Mouse (Mus musculus): Measurements from ENCODE around the gene Micu2. TPM values are rescaled to one million over a fixed set of nuclear protein-coding genes. Genes with fewer than 3 reads are reported as not detected.

Gene Micu2
- 93.1 and 94.9 TPM in 2 replicates for polyA plus RNA-seq (2015; fragmentation: Nextera tagmentation; extraction: Ambion mirVana)

DNA sequence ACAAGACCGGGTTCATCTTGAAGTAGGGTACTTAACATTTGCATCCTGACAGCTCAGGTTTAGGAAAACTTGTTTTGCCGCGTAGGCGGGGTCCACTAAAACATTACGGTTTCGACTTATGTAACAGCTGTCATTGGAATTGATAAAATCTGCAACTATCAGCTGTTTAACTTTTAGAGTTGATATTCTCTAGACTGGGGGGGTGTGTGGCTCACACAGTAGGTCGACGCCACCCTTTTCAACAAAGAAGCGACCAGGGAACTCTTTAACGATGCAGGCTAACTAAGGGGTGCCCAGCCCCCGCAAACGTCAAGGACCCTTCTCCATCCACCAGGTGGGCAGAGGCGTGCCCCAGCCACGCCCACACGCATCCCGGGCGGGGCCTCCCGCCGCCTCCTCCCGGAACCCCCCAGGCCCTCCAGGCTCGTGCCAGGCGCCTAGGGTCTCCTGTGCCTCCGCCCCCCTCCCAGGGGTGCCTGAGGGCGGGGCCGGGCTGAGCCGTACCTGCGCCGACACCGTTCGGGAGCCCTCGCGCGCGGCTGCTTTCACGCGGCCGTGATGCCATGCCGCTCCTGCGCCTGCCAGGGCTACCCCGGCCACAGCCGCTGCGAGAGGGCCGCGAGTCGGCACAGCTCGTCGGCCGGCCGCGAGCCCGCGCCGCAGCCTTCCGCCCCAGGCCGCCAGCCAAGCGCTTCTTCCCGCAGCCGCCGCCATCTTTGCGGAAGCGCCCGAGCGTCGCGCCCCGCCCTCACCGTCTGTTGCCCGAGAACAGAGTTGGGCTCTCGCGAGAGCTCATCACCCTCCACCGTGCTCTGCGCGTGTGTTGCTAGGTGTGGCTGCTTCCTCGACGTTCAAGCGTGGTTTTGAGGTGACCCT is at the start of gene Micu2:
Micu2 (minus strand) TSS at position 737 of the 876 bp plus-strand sequence.
- H3K27ac ChIP-seq (replicated peaks) = peak within 1 kb of the TSS; percentile 89
- H3K4me1 ChIP-seq = peaks cover 4% of the 10 kb centered on the region
- H3K9me3 ChIP-seq (replicated peaks) = no peaks in the 10 kb centered on the region
- peak; percentile 94 for ATAC-seq (ENCODE audit: insufficient number of reproducible peaks, low FRiP score, low TSS enrichment, low read depth)
- 2% methylated on average over 76 of the region's 76 CpGs for WGBS
- H3K4me2 ChIP-seq (replicated peaks) = peak within 1 kb of the TSS; percentile 67
- no peaks in the 10 kb centered on the region for H3K36me3 ChIP-seq
- no peaks in the 10 kb centered on the region for H3K27me3 ChIP-seq
- peak within 1 kb of the TSS; percentile 84 for H3K9ac ChIP-seq
- peak within 1 kb of the TSS; percentile 78 for H3K4me3 ChIP-seq (replicated peaks)

DNA sequence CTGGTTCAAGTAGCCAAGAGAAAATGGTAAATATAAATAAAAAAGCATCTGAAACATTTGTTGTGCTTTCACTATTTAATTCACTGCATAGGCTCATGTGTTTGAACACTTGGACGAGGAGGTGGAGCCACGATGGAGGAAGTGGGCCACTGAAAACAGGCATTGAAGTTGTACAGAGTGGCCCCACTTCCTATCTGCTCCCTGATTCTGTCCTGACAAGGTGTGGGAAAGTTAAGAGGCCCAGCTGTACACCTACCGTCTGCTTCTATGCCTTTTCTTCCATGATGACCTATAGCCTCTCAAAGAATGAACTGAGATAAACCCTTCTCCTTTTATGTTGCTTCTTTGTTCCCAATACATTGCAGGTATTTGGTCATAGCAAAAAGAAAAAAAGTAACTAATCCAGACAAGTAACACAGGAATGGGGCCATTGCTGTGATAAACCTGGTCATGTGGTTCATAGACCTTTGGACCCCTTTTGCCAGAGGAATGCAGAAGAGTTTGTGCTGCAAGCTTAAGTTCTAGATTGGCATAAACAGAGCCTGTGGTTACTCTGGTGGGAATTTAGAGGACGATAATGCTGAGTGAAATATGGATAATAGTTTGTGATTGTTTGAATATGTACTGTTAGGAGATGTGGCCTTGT is 47.7 kb upstream of the Micu2 start:
- Histone ChIP-seq H3K9ac (no peak overlapping the region), H3K9me3 (replicated peaks) (no peaks in the 10 kb centered on the region), H3K4me3 (replicated peaks) (no peak overlapping the region), H3K27ac (replicated peaks) (no peak overlapping the region), H3K4me1 (no peaks in the 10 kb centered on the region), H3K4me2 (replicated peaks) (no peak overlapping the region), H3K27me3 (no peaks in the 10 kb centered on the region), H3K36me3 (no peaks in the 10 kb centered on the region)
- ATAC-seq (ENCODE audit: insufficient number of reproducible peaks, low FRiP score, low TSS enrichment, low read depth) = no peak
- whole genome bisulfite sequencing = 77% methylated on average over 4 of the region's 4 CpGs

DNA sequence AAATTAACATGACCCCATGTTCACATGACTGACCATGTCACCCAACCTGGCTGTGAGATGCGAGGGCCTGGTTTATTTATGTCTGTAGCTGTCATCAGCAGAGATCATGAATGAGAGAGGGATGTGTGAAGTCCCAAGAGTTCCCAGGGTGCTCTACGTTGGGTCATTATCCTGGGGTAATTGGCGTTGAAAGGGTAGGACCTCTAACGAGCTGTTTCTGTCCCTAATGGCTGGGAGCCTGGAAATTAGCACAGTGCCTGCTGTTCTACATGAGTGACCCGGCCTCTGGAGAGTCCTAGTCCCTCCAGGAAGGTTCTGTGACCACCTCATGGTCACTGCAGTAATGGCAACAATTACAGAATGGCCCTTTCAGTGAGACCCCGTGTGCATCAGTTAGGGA is 37.1 kb upstream of the Micu2 start:
- H3K9me3 ChIP-seq (replicated peaks) = no peaks in the 10 kb centered on the region
- H3K27ac ChIP-seq (replicated peaks) = no peak overlapping the region
- no peak; the same call in 1 of the 2 replicates for ATAC-seq (ENCODE audit: insufficient number of reproducible peaks, low FRiP score, low TSS enrichment, low read depth)
- H3K4me2 ChIP-seq (replicated peaks) = no peak overlapping the region
- no peaks in the 10 kb centered on the region for H3K4me1 ChIP-seq
- H3K4me3 ChIP-seq (replicated peaks) = no peak overlapping the region
- H3K27me3 ChIP-seq = no peaks in the 10 kb centered on the region
- WGBS = 41% methylated on average over 6 of the region's 6 CpGs
- H3K36me3 ChIP-seq = no peaks in the 10 kb centered on the region
- H3K9ac ChIP-seq = no peak overlapping the region

DNA sequence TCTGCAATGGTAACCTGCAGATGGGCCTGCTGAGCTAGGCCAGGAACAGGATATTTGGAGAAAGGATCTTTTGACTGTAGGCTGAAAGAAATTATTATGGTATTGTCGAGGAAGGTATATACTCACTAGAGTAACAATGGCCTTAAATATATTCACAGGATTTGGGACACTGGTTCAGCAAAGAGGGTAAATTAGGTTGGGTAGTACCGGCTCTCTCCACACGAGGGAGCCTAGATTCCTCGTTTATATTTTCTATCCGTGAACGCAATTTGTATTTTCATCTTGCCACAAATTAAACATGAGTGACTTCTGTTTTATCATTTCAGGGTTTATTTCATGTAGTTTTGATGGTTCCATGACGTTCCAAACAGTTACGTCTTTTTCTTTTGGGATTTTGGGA is 35.5 kb upstream of the Micu2 start:
- H3K4me3 ChIP-seq (replicated peaks) = no peak overlapping the region
- H3K27ac ChIP-seq (replicated peaks) = no peak overlapping the region
- WGBS = 7% methylated on average over 8 of the region's 8 CpGs
- H3K9me3 ChIP-seq (replicated peaks) = no peaks in the 10 kb centered on the region
- H3K4me1 ChIP-seq = no peaks in the 10 kb centered on the region
- ATAC-seq (ENCODE audit: insufficient number of reproducible peaks, low FRiP score, low TSS enrichment, low read depth) = no peak
- no peaks in the 10 kb centered on the region for H3K36me3 ChIP-seq
- no peak overlapping the region for H3K9ac ChIP-seq
- 0 out of 2 replicates have a peak overlapping the region, but pooled peaks have one; percentile 9 for H3K4me2 ChIP-seq (replicated peaks)
- H3K27me3 ChIP-seq = no peaks in the 10 kb centered on the region

DNA sequence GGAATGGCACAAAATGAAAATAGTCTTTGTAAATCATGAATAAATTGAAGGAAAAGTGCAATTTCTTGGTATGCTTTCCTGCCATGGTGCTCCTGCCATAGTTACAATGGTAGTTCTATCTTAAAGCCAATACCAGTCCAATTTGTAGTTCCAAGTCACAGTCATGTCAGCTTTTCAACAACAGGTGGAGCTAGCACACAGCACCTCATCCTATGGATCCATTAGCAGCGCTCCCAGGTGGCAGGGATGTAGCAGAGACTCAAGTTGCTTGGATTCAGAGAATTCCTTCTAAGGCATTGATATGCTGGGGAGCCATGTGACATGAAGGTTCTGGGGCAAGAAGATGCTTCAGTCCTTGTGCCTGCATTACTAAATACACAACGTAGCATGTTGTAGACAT is 19.8 kb upstream of the Micu2 start:
- Histone ChIP-seq H3K4me2 (replicated peaks) (no peak overlapping the region), H3K9me3 (replicated peaks) (no peaks in the 10 kb centered on the region), H3K27me3 (no peaks in the 10 kb centered on the region), H3K27ac (replicated peaks) (no peak overlapping the region), H3K4me3 (replicated peaks) (no peak overlapping the region), H3K9ac (no peak overlapping the region), H3K36me3 (no peaks in the 10 kb centered on the region), H3K4me1 (no peaks in the 10 kb centered on the region)
- 37% methylated on average over 2 of the region's 2 CpGs for WGBS
- ATAC-seq (ENCODE audit: insufficient number of reproducible peaks, low FRiP score, low TSS enrichment, low read depth) = no peak

DNA sequence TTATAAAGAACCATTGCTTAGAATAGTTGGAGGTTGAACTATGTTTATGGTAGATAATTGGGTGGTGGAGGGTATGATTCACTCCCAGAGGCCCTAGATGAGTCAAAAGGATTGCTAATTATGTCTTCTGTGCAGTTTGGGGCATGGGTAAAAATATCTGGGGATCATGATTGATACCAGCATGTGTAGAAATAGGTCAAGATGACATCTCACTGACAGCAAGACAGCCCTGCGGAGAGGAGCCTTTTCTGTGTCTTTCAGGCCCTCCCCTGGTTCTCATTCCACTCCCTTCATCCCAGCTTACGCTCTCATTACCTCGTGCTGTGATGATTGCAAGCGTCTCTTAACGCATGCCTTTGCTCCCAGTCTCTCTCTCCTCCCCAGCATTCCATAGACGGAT is 4.8 kb upstream of the Micu2 start:
- Histone ChIP-seq H3K9ac (no peak overlapping the region), H3K4me1 (peaks cover 4% of the 10 kb centered on the region), H3K4me2 (replicated peaks) (no peak overlapping the region), H3K4me3 (replicated peaks) (no peak overlapping the region), H3K9me3 (replicated peaks) (no peaks in the 10 kb centered on the region), H3K36me3 (no peaks in the 10 kb centered on the region), H3K27me3 (no peaks in the 10 kb centered on the region), H3K27ac (replicated peaks) (no peak overlapping the region)
- no peak for ATAC-seq (ENCODE audit: insufficient number of reproducible peaks, low FRiP score, low TSS enrichment, low read depth)
- WGBS = 57% methylated on average over 6 of the region's 6 CpGs

DNA sequence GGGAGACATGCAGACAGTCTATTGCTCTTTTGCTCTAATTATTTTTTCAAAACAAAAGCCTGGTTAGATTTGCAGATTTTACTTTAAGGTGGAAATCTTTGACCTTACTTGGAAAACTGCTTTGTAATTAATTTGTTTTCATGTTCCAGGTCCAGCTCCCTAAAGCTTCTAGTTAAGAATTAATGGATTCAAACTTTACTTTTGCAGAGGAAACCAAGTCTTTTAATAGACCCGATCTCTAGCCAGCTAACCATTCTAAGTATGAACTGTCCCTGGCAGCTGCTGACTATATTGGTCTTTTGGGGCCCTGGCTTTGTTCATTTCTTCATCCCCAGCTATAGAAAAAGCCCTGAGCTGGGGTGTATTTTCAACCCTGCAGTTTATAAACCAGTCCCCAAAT is 3.1 kb upstream of the Micu2 start:
- Histone ChIP-seq H3K36me3 (no peaks in the 10 kb centered on the region), H3K9me3 (replicated peaks) (no peaks in the 10 kb centered on the region), H3K27ac (replicated peaks) (no peak overlapping the region), H3K9ac (no peak overlapping the region), H3K4me3 (replicated peaks) (no peak overlapping the region), H3K4me2 (replicated peaks) (no peak overlapping the region), H3K27me3 (no peaks in the 10 kb centered on the region), H3K4me1 (peaks cover 4% of the 10 kb centered on the region)
- whole genome bisulfite sequencing = 80% methylated on average over 1 of the region's 1 CpGs
- no peak for ATAC-seq (ENCODE audit: insufficient number of reproducible peaks, low FRiP score, low TSS enrichment, low read depth)

DNA sequence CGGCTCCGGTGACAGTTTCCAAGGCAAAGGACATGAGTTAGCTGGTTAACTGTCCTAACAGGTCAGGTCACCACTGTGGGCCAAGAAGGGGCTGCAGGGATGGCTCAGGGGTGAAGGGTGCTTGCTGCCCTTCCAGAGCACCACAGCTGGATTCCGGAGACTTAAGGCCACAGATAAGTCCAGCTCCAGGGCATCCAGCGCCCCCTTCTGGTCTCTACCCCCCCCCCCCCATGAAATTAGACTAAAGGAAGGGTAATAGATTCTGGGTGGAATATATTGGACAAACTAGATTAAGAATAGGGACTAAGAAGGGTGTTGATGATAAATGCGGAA is 306 bp upstream of the Micu2 start:
- peak overlapping the region; percentile 78 for H3K4me3 ChIP-seq (replicated peaks)
- no peaks in the 10 kb centered on the region for H3K27me3 ChIP-seq
- no peak for ATAC-seq (ENCODE audit: insufficient number of reproducible peaks, low FRiP score, low TSS enrichment, low read depth)
- peak overlapping the region; percentile 67 for H3K4me2 ChIP-seq (replicated peaks)
- no peak overlapping the region for H3K9ac ChIP-seq
- H3K4me1 ChIP-seq = peaks cover 4% of the 10 kb centered on the region
- peak overlapping the region; percentile 89 for H3K27ac ChIP-seq (replicated peaks)
- WGBS = 29% methylated on average over 5 of the region's 5 CpGs
- H3K36me3 ChIP-seq = no peaks in the 10 kb centered on the region
- H3K9me3 ChIP-seq (replicated peaks) = no peaks in the 10 kb centered on the region

DNA sequence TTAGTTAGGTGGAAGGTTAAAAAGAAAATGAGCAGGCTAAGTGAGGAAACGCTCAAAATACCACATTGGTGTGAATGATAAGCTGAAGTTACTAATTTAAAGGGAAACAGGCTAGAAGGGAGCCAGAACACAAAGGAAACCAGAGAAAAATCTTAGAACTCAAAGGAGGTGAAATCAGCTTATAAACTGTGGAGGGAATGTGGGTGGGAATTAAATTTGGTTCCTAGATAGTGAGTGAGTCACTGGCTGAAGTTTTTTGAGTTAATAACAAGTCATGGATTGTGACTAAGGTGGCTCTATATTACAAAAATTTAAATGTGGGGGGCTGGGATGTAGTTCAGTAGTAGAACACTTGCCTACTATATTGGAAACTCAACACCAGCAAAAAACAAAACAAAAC is 1.6 kb downstream of the Micu2 start:
- H3K36me3 ChIP-seq = no peaks in the 10 kb centered on the region
- no peak for ATAC-seq (ENCODE audit: insufficient number of reproducible peaks, low FRiP score, low TSS enrichment, low read depth)
- no peak overlapping the region for H3K27ac ChIP-seq (replicated peaks)
- no peak overlapping the region for H3K4me3 ChIP-seq (replicated peaks)
- no peaks in the 10 kb centered on the region for H3K27me3 ChIP-seq
- no peaks in the 10 kb centered on the region for H3K9me3 ChIP-seq (replicated peaks)
- H3K4me2 ChIP-seq (replicated peaks) = no peak overlapping the region
- 78% methylated on average over 1 of the region's 1 CpGs for WGBS
- no peak overlapping the region for H3K9ac ChIP-seq
- peaks cover 4% of the 10 kb centered on the region for H3K4me1 ChIP-seq

DNA sequence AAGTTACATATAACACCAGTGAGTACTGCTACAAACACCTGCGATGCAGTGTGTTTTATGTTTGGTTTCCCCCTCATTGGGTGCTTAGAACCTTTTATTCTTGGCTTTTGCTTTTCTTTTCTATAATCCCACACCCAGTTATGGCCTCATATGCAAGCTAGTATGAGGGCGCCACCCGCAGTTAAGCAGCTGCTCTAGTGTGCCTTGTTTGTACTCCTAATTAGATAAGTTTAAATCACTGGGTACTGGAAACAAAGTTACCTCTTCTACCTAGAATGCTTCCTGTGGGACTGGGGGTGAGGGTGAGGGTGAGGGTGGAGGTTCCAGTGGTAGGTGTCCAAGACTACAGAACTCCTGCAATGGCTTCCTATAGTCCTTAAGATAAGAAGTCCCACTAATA is 2.9 kb downstream of the Micu2 start:
- H3K9me3 ChIP-seq (replicated peaks) = no peaks in the 10 kb centered on the region
- WGBS = 90% methylated on average over 3 of the region's 3 CpGs
- peaks cover 4% of the 10 kb centered on the region for H3K4me1 ChIP-seq
- H3K27me3 ChIP-seq = no peaks in the 10 kb centered on the region
- H3K4me3 ChIP-seq (replicated peaks) = no peak overlapping the region
- ATAC-seq (ENCODE audit: insufficient number of reproducible peaks, low FRiP score, low TSS enrichment, low read depth) = no peak
- no peak overlapping the region for H3K9ac ChIP-seq
- H3K36me3 ChIP-seq = peaks cover 4% of the 10 kb centered on the region; the same call in 1 of the 2 replicates
- no peak overlapping the region for H3K27ac ChIP-seq (replicated peaks)
- H3K4me2 ChIP-seq (replicated peaks) = no peak overlapping the region

DNA sequence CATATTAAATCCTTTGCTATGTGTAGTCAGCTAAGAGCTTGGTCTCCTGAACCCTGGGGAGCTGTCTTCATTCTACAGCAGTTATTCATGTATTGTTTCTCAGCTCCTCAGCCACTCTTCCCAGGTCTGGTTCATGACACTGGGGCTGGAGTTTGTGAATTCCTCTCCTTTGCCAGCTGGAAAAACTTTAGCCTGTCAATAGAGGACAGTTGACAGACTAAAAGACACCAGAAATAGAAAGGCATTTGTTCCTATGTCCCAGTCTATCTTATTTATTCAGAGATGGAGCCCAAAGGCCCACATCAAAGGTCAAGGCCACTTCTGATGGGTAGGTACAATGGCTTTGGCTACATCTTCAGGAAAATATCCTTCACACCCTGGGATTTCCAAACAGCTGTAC is 7.3 kb downstream of the Micu2 start:
- H3K9ac ChIP-seq = no peak overlapping the region
- no peak overlapping the region for H3K4me3 ChIP-seq (replicated peaks)
- ATAC-seq (ENCODE audit: insufficient number of reproducible peaks, low FRiP score, low TSS enrichment, low read depth) = no peak
- no peak overlapping the region for H3K4me2 ChIP-seq (replicated peaks)
- no peaks in the 10 kb centered on the region for H3K27me3 ChIP-seq
- no peaks in the 10 kb centered on the region for H3K4me1 ChIP-seq
- no peak overlapping the region for H3K27ac ChIP-seq (replicated peaks)
- peaks cover 13% of the 10 kb centered on the region; the same call in 1 of the 2 replicates for H3K36me3 ChIP-seq
- H3K9me3 ChIP-seq (replicated peaks) = no peaks in the 10 kb centered on the region
